Mouse (Mus musculus): Measurements from ENCODE around the gene 9130213A22Rik.

- TF ChIP-seq CTCF (IDR thresholded peaks at IDR 0.05; ENCODE audit: low read depth, low read length) (no peak), TAL1 (conservative IDR thresholded peaks at IDR 0.05; ENCODE audit: low read depth, low read length) (no peak)
Measured at GRCm38 (mm10) chr11:69073951-69074775, 48.2 kb downstream of the 9130213A22Rik start.
